8 mouse cellular contexts compared by ENCODE assay signal in the genomic region with DNA sequence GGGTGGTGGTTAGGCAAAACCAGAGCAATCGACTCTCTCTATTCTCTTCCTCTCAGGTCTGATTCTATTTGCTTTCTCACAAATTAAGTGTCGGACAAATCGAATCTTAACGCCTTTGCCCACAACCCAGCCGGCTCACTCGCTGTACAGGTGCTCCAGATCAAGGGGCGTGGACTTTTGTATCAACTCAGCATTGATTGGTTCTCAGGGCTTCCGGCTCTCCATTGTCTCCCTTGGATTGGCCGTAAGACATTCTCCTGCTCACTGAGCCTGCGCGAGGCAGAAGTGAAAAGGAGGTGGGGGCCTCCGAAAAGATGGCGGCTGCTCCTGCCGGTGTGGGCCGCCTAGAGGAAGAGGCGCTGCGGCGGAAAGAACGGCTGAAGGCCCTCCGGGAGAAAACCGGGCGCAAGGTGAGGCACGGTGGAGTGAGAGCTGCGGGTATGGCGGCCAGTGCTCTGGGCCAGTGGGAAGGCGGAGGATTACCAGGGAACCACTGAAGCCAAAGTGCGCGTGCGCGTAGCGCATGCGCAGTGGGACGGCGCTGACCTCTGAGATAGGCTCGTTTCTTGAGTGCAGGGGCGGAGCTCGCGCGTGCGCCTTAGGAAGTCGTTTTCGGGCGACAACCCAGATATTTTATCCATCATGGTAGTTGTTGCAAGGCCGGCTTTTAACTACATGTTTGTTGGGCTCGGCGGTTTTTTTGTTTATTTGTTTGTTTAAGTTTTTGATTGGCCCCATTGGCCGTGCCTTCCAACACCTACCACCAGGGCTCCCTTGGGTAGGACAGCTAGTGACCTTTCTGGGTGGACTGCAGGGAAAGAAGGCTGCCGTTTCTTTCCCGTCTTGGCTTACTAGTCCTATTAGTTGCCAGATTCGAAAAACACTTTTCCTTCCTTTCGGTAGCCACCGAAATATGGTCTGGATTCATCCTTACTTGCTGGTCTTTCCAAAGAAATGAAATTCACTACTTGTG. TPM values are rescaled to one million over a fixed set of nuclear protein-coding genes. Genes with fewer than 3 reads are reported as not detected.
DNase-seq lines count a peak whose midpoint lies in the region; ATAC-seq lines count a peak whose summit lies in the region.

Gene Ccdc12, plus strand, starts transcription at position 255 of the 973 bp plus-strand sequence.

- DNase-seq in adrenal gland, adult (ENCODE audit: inconsistent age in 2 of 2, low spot score in 1 of 2), result peak; percentile 97 to 99
- peak; percentile 98 for DNase-seq in embryo, embryonic 10.5 days (ENCODE audit: low spot score)
- DNase-seq in gastrocnemius, postnatal 14 days, result peak; percentile 92
- DNase-seq in left cerebral cortex, postnatal 10 days (ENCODE audit: extremely low spot score in 1 of 2, low spot score in 2 of 2), result peak; percentile 94 to 95
- peak; percentile 94 for DNase-seq in right cerebral cortex, postnatal 25 days
- DNase-seq in urinary bladder, postnatal 4 days (ENCODE audit: low spot score in 2 of 2), result peak; percentile 91 to 92

- intact Hi-C loops in gastrocnemius, postnatal 14 days (cut with DNase I; ENCODE audit: low total_unique reads), result no loop called here
- intact Hi-C loops in left cerebral cortex, postnatal 10 days (cut with DNase I), result no loop called here

- peak; percentile 83 for ATAC-seq in inflammation-experienced regulatory T-cells, adult 6 months
- ATAC-seq in megakaryocyte-erythroid progenitor cell, adult 5-6 weeks (replicated peaks; ENCODE audit: low FRiP score, low TSS enrichment, poor library complexity, severe bottlenecking), result peak; percentile 81

RNA-seq across cellular contexts. Expression of gene Ccdc12, which starts in this region (rescaled TPM):
- 10 to 100 TPM; 46.4 to 52.6 TPM for total RNA-seq in gastrocnemius, postnatal 14 days (2021)
- polyA plus RNA-seq in inflammation-experienced regulatory T-cells, adult 6 months (2017; shearing (Covaris generic)), result 100 to 1,000 TPM; 222 to 259 (median 234) TPM
- 10 to 100 TPM; 43.6 to 44.0 TPM for total RNA-seq in left cerebral cortex, postnatal 10 days (2021)
- 92.6 and 110 TPM in 2 replicates for total RNA-seq in megakaryocyte-erythroid progenitor cell, adult 5-6 weeks (2014; fragmentation: Nextera tagmentation)
- total RNA-seq in megakaryocyte-erythroid progenitor cell, adult 5-6 weeks (2017), result 70.8 and 132 TPM in 2 replicates

Comparison
In these comparisons a context has a peak if more than half of its experiments do, and no peak if none do; other contexts are left out.
1. Peak in every context shown above with its lines: DNase-seq and ATAC-seq.